Mouse (Mus musculus) testis, adult 2 months (tissue): ENCODE measurements around the gene Olfr1174-ps. TPM values are rescaled to one million over a fixed set of nuclear protein-coding genes. Genes with fewer than 3 reads are reported as not detected.

Experiments
- H3K27ac ChIP-seq: fragments of 200-500 bp; 2 replicates; pipeline ENCODE4 v1.5.1; 2012; ENCODE audit warnings: low read depth, low read length; ENCODE audit not compliant: control insufficient read depth, insufficient read depth
- H3K27me3 ChIP-seq: fragments of 200-500 bp; 2 replicates; pipeline ENCODE4 v1.6.1; 2012; ENCODE audit warnings: mild to moderate bottlenecking, low read length, moderate library complexity; ENCODE audit not compliant: control insufficient read depth, insufficient read depth
- H3K36me3 ChIP-seq: fragments of 200-500 bp; 2 replicates; pipeline ENCODE4 v1.6.1; 2012; ENCODE audit warnings: mild to moderate bottlenecking, low read length; ENCODE audit not compliant: control insufficient read depth, insufficient read depth
- H3K4me1 ChIP-seq: fragments of 200-500 bp; 2 replicates; pipeline ENCODE4 v1.6.1; 2012; ENCODE audit warnings: low read length; ENCODE audit not compliant: control insufficient read depth, insufficient read depth
- H3K4me3 ChIP-seq: fragments of 200-500 bp; 2 replicates; pipeline ENCODE4 v1.5.1; 2012; ENCODE audit warnings: low read depth, mild to moderate bottlenecking, low read length, moderate library complexity, mixed read lengths; ENCODE audit not compliant: control insufficient read depth
- CTCF ChIP-seq: fragments of 200-500 bp; IDR thresholded peaks from 2 replicates; pipeline ENCODE4 v1.5.1; 2012; ENCODE audit warnings: low read depth, mild to moderate bottlenecking, inconsistent platforms, low read length, moderate library complexity; ENCODE audit not compliant: control insufficient read depth, insufficient read depth, insufficient replicate concordance
- POLR2A ChIP-seq: fragments of 200-500 bp; IDR thresholded peaks from 2 replicates; pipeline ENCODE4 v1.6.1; 2012; ENCODE audit warnings: low read depth, mild to moderate bottlenecking, inconsistent platforms, low read length, moderate library complexity; ENCODE audit not compliant: control insufficient read depth
- polyA plus RNA-seq: library from polyadenylated mRNA; depleted of rRNA; stranded (reverse); fragments of >200 nt; gene quantifications from 2 replicates; pipeline ENCODE4 v1.2.3, GENCODE M21; 2012; rRNA removed

The Olfr1174-ps gene
- not detected in 2 replicates for polyA plus RNA-seq

- H3K4me3 ChIP-seq: no peak within 1 kb of the TSS
- no peak for TF ChIP-seq POLR2A
- no peak for TF ChIP-seq CTCF
- no peaks in the 10 kb centered on the region for H3K27me3 ChIP-seq
Measured at GRCm38 (mm10) chr2:88315035-88315434, at the start of gene Olfr1174-ps. Gene Olfr1174-ps, minus strand, starts transcription at chr2:88315135.

GRCm38 (mm10) chr2:88356304-88356703, 41.4 kb upstream of the Olfr1174-ps start:
- TF ChIP-seq POLR2A (no peak), CTCF (no peak)
- H3K27ac ChIP-seq: no peak overlapping the region
- H3K4me3 ChIP-seq: no peak overlapping the region
- no peaks in the 10 kb centered on the region for H3K36me3 ChIP-seq
- no peaks in the 10 kb centered on the region for H3K4me1 ChIP-seq
- no peaks in the 10 kb centered on the region for H3K27me3 ChIP-seq

More at GRCm38 (mm10) chr2:88315035-88315434, at the start of gene Olfr1174-ps:
- Histone ChIP-seq H3K4me1 (no peaks in the 10 kb centered on the region), H3K36me3 (no peaks in the 10 kb centered on the region), H3K27ac (no peak within 1 kb of the TSS)

DNA sequence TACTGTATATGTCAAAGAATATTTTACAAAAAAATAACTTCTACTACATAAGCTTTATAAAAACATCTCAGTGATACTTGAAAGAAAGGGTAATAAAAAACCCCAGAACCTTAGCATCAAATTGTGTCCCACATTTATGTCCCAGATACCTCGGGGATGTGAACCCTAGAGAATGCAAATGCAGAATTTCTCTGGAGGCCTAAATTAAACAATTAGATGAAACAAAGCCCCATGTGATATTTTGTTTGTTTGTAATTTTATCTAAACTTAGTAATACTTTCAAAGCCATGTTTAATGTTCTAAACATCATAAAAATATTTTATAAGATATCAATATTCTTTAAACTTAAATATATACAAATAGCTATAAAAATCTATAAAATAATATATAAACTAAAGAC, 31.5 kb upstream of the Olfr1174-ps start, which contains the start of gene Olfr1177-ps:
TSS of gene Olfr1177-ps (minus strand) at position 101 of the 400 bp plus-strand sequence.
- Histone ChIP-seq H3K27me3 (no peaks in the 10 kb centered on the region), H3K36me3 (no peaks in the 10 kb centered on the region), H3K4me3 (no peak within 1 kb of the TSS), H3K27ac (no peak within 1 kb of the TSS), H3K4me1 (no peaks in the 10 kb centered on the region)
- TF ChIP-seq CTCF: no peak
- TF ChIP-seq POLR2A: no peak

DNA sequence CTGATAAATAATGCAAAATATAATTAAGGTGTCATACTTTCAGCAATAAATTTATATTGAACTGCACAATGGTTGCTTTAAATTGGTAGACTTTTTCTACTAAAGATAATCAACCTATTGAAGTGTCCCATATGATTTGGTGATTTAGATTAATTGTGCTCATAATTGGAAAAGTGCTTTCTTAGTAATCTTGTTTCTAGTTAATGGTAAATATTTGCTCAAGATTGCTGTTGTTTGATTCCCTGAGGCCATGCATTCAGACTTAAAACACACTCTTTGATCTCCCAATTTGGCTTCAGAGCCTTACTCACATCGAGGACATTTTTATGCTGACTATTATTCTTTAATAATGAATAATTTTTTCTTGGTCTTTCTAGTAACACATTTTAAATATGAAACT, 21.5 kb upstream of the Olfr1174-ps start, which contains the start of gene Olfr1176:
TSS of gene Olfr1176 (plus strand) at position 301 of the 400 bp plus-strand sequence.
- H3K4me3 ChIP-seq: no peak within 1 kb of the TSS
- TF ChIP-seq CTCF (no peak), POLR2A (no peak)
- H3K4me1 ChIP-seq: no peaks in the 10 kb centered on the region
- no peaks in the 10 kb centered on the region for H3K27me3 ChIP-seq
- H3K27ac ChIP-seq: no peak within 1 kb of the TSS
- H3K36me3 ChIP-seq: no peaks in the 10 kb centered on the region

- H3K36me3 ChIP-seq: no peaks in the 10 kb centered on the region
- H3K27ac ChIP-seq: no peak within 1 kb of the TSS
- TF ChIP-seq CTCF (no peak), POLR2A (no peak)
- no peaks in the 10 kb centered on the region for H3K27me3 ChIP-seq
- no peak within 1 kb of the TSS for H3K4me3 ChIP-seq
- no peaks in the 10 kb centered on the region for H3K4me1 ChIP-seq
Measured at GRCm38 (mm10) chr2:88327115-88327514, 12.2 kb upstream of the Olfr1174-ps start, which contains the start of gene Olfr1175-ps. Gene Olfr1175-ps, minus strand, starts transcription at chr2:88327215.

GRCm38 (mm10) chr2:88279775-88280174, 35.2 kb downstream of the Olfr1174-ps start, which contains the start of gene Olfr1173:
Gene Olfr1173, minus strand, starts transcription at chr2:88279875.
- Histone ChIP-seq H3K27me3 (no peaks in the 10 kb centered on the region), H3K4me3 (no peak within 1 kb of the TSS), H3K27ac (no peak within 1 kb of the TSS), H3K4me1 (no peaks in the 10 kb centered on the region), H3K36me3 (no peaks in the 10 kb centered on the region)
- no peak for TF ChIP-seq CTCF
- TF ChIP-seq POLR2A: no peak

Other genes starting within 250 kb of the Olfr1174-ps start
- gene Olfr1163, start 243.3 kb downstream of the Olfr1174-ps start, polyA plus RNA-seq: not detected in 2 replicates
- not detected in 2 replicates for gene Olfr1164, start 221.2 kb downstream of the Olfr1174-ps start, polyA plus RNA-seq
- gene Olfr1166, start 186.9 kb downstream of the Olfr1174-ps start, polyA plus RNA-seq: not detected in 2 replicates
- gene Olfr1167, start 159.9 kb downstream of the Olfr1174-ps start, polyA plus RNA-seq: not detected in 2 replicates
- not detected in 2 replicates for gene Olfr1168, start 133.3 kb downstream of the Olfr1174-ps start, polyA plus RNA-seq
- gene Olfr1170, start 86.8 kb downstream of the Olfr1174-ps start, polyA plus RNA-seq: not detected in 2 replicates
- gene Olfr1173, start 35.3 kb downstream of the Olfr1174-ps start, polyA plus RNA-seq: not detected in 2 replicates
- gene Olfr1175-ps, start 12.1 kb upstream of the Olfr1174-ps start, polyA plus RNA-seq: not detected in 2 replicates
- gene Olfr1176, start 21.6 kb upstream of the Olfr1174-ps start, polyA plus RNA-seq: not detected in 2 replicates
- not detected in 2 replicates for gene Olfr1177-ps, start 31.4 kb upstream of the Olfr1174-ps start, polyA plus RNA-seq
- gene Olfr1178, start 71.9 kb upstream of the Olfr1174-ps start, polyA plus RNA-seq: not detected in 2 replicates
- not detected in 2 replicates for gene Olfr1179, start 91.3 kb upstream of the Olfr1174-ps start, polyA plus RNA-seq
- gene Olfr1180, start 104.0 kb upstream of the Olfr1174-ps start, polyA plus RNA-seq: not detected in 2 replicates
- not detected in 2 replicates for gene Olfr1181, start 111.0 kb upstream of the Olfr1174-ps start, polyA plus RNA-seq
- gene Gm13757, start 134.0 kb upstream of the Olfr1174-ps start, polyA plus RNA-seq: not detected in 2 replicates
- 0.04 TPM in 1 of 2 replicates, not detected in the other for gene Olfr1183, start 139.7 kb upstream of the Olfr1174-ps start, polyA plus RNA-seq
- not detected in 2 replicates for gene Olfr1184, start 168.5 kb upstream of the Olfr1174-ps start, polyA plus RNA-seq
- not detected in 2 replicates for gene Olfr1185-ps1, start 178.2 kb upstream of the Olfr1174-ps start, polyA plus RNA-seq
- gene Olfr1186, start 203.4 kb upstream of the Olfr1174-ps start, polyA plus RNA-seq: not detected in 2 replicates
- not detected in 2 replicates for gene Olfr1188, start 241.8 kb upstream of the Olfr1174-ps start, polyA plus RNA-seq